Mouse (Mus musculus) midbrain, embryonic 14.5 days (tissue): ENCODE measurements around the gene Gm20388. TPM values are rescaled to one million over a fixed set of nuclear protein-coding genes. Genes with fewer than 3 reads are reported as not detected.

Source experiments
- ATAC-seq: fragments of 200-750 bp; cut with Nextera tagmentation; 2 replicates; pipeline ENCODE4 v1.8.0; 2017; ENCODE audit warnings: moderate number of reproducible peaks, moderate library complexity; ENCODE audit not compliant: low FRiP score, low TSS enrichment
- DNase-seq: peaks from one replicate; pipeline ENCODE4 v3.0.0-alpha.2; 2015
- H3K27ac ChIP-seq: fragments of 300-500 bp; sonication (generic); replicated peaks from 2 replicates; pipeline ENCODE4 v1.5.1; 2014; ENCODE audit warnings: mild to moderate bottlenecking, low read depth, low read length, moderate library complexity
- H3K27me3 ChIP-seq: fragments of 300-500 bp; sonication (generic); 2 replicates; pipeline ENCODE4 v1.6.1; 2014; ENCODE audit warnings: low read length, control low read depth, mixed read lengths; ENCODE audit not compliant: control insufficient read depth, insufficient read depth
- H3K36me3 ChIP-seq: fragments of 300-500 bp; sonication (generic); 2 replicates; pipeline ENCODE4 v1.6.1; 2014; ENCODE audit warnings: low read length, control low read depth; ENCODE audit not compliant: control insufficient read depth, insufficient read depth
- H3K4me1 ChIP-seq: fragments of 300-500 bp; sonication (generic); 2 replicates; pipeline ENCODE4 v1.6.1; 2014; ENCODE audit warnings: mild to moderate bottlenecking, antibody characterized with exemption, low read length, control low read depth; ENCODE audit not compliant: control insufficient read depth, insufficient read depth
- H3K4me2 ChIP-seq: fragments of 300-500 bp; sonication (generic); 2 replicates; pipeline ENCODE4 v1.6.1; 2014; ENCODE audit warnings: mild to moderate bottlenecking, low read length, moderate library complexity
- H3K4me3 ChIP-seq: fragments of 300-500 bp; sonication (generic); replicated peaks from 2 replicates; pipeline ENCODE4 v1.5.1; 2014; ENCODE audit warnings: low read depth, low read length
- H3K9ac ChIP-seq: fragments of 300-500 bp; sonication (generic); replicated peaks from 2 replicates; pipeline ENCODE4 v1.6.1; 2014; ENCODE audit warnings: mild to moderate bottlenecking, low read length, moderate library complexity
- H3K9me3 ChIP-seq: fragments of 300-500 bp; sonication (generic); 2 replicates; pipeline ENCODE4 v1.6.1; 2016; ENCODE audit warnings: low read length, control low read depth, mixed read lengths; ENCODE audit not compliant: control insufficient read depth
- WGBS: fragments of 180-500 bp; shearing (Covaris S2); extraction: QIAGEN DNeasy Blood & Tissue Kit; methylation state at CpG from one replicate; pipeline ENCODE4 v1.1.7; 2014; 5-methylcytosine and 5-hydroxymethylcytosine counted together
- polyA plus RNA-seq: library from polyadenylated mRNA; unstranded; fragments of >200 nt; fragmentation: Nextera tagmentation; extraction: Ambion mirVana; gene quantifications from 2 replicates; pipeline ENCODE4 v1.2.1, GENCODE M21; 2014

Gm20388 gene
- polyA plus RNA-seq, 1 experiment from 2014 or later = 4.1 TPM

GRCm38 (mm10) chr8:122390758-122391157, 2480.1 kb downstream of the Gm20388 start:
- Histone ChIP-seq H3K9me3 (no peaks in the 10 kb centered on the region), H3K4me3 (no peak overlapping the region), H3K4me1 (no peaks in the 10 kb centered on the region), H3K27me3 (no peaks in the 10 kb centered on the region), H3K36me3 (peaks cover 93% of the 10 kb centered on the region), H3K4me2 (no peak overlapping the region), H3K9ac (no peak overlapping the region), H3K27ac (no peak overlapping the region)
- ATAC-seq (no peak), DNase-seq (no peak)
- WGBS = 88% methylated on average over 3 of the region's 3 CpGs

GRCm38 (mm10) chr8:122393717-122394116, 2483.1 kb downstream of the Gm20388 start:
- no peak overlapping the region for H3K4me3 ChIP-seq
- no peak overlapping the region for H3K27ac ChIP-seq
- no peak for ATAC-seq
- no peaks in the 10 kb centered on the region for H3K27me3 ChIP-seq
- H3K36me3 ChIP-seq = peaks cover 88% of the 10 kb centered on the region
- no peaks in the 10 kb centered on the region for H3K9me3 ChIP-seq
- no peak overlapping the region for H3K9ac ChIP-seq
- no peaks in the 10 kb centered on the region for H3K4me1 ChIP-seq
- H3K4me2 ChIP-seq = no peak overlapping the region
- no peak for DNase-seq

GRCm38 (mm10) chr8:122395291-122395690, 2484.7 kb downstream of the Gm20388 start:
- H3K27ac ChIP-seq = no peak overlapping the region
- ATAC-seq (no peak), DNase-seq (no peak)
- no peak overlapping the region for H3K4me2 ChIP-seq
- H3K9ac ChIP-seq = no peak overlapping the region
- no peaks in the 10 kb centered on the region for H3K27me3 ChIP-seq
- WGBS = 92% methylated on average over 6 of the region's 6 CpGs
- no peak overlapping the region for H3K4me3 ChIP-seq
- H3K36me3 ChIP-seq = peaks cover 89% of the 10 kb centered on the region
- no peaks in the 10 kb centered on the region for H3K9me3 ChIP-seq
- no peaks in the 10 kb centered on the region for H3K4me1 ChIP-seq

- Histone ChIP-seq H3K4me2 (no peak overlapping the region), H3K27ac (no peak overlapping the region), H3K9me3 (no peaks in the 10 kb centered on the region), H3K4me1 (no peaks in the 10 kb centered on the region), H3K9ac (no peak overlapping the region), H3K4me3 (no peak overlapping the region), H3K36me3 (peaks cover 94% of the 10 kb centered on the region), H3K27me3 (no peaks in the 10 kb centered on the region)
- 96% methylated on average over 9 of the region's 9 CpGs for WGBS
- ATAC-seq (no peak), DNase-seq (no peak)
These were observed 2487.5 kb downstream of the Gm20388 start for GRCm38 (mm10) chr8:122398186-122398585.

GRCm38 (mm10) chr8:122405146-122405805, 2494.6 kb downstream of the Gm20388 start:
- no peaks in the 10 kb centered on the region for H3K27me3 ChIP-seq
- ATAC-seq = no peak
- H3K4me2 ChIP-seq = no peak overlapping the region
- no peak overlapping the region for H3K4me3 ChIP-seq
- WGBS = 95% methylated on average over 9 of the region's 9 CpGs
- H3K4me1 ChIP-seq = no peaks in the 10 kb centered on the region
- peaks cover 99% of the 10 kb centered on the region for H3K36me3 ChIP-seq
- H3K9ac ChIP-seq = no peak overlapping the region
- no peak for DNase-seq
- no peaks in the 10 kb centered on the region for H3K9me3 ChIP-seq
- no peak overlapping the region for H3K27ac ChIP-seq

- no peaks in the 10 kb centered on the region for H3K27me3 ChIP-seq
- H3K27ac ChIP-seq = no peak overlapping the region
- no peaks in the 10 kb centered on the region for H3K9me3 ChIP-seq
- no peaks in the 10 kb centered on the region for H3K4me1 ChIP-seq
- H3K4me2 ChIP-seq = no peak overlapping the region
- DNase-seq = no peak
- H3K9ac ChIP-seq = no peak overlapping the region
- 94% methylated on average over 7 of the region's 7 CpGs for WGBS
- no peak for ATAC-seq
- no peak overlapping the region for H3K4me3 ChIP-seq
- H3K36me3 ChIP-seq = peaks cover 99% of the 10 kb centered on the region
These were observed 2497.0 kb downstream of the Gm20388 start for GRCm38 (mm10) chr8:122407678-122408077.

- Histone ChIP-seq H3K4me3 (no peak overlapping the region), H3K4me1 (no peaks in the 10 kb centered on the region), H3K4me2 (no peak overlapping the region), H3K27me3 (no peaks in the 10 kb centered on the region), H3K36me3 (peaks cover 97% of the 10 kb centered on the region), H3K9me3 (no peaks in the 10 kb centered on the region), H3K27ac (no peak overlapping the region), H3K9ac (no peak overlapping the region)
- WGBS = 91% methylated on average over 9 of the region's 9 CpGs
- no peak for DNase-seq
- ATAC-seq = no peak
These were observed 2503.7 kb downstream of the Gm20388 start for GRCm38 (mm10) chr8:122414311-122414710.

- Histone ChIP-seq H3K27ac (no peak overlapping the region), H3K9ac (no peak overlapping the region), H3K4me2 (no peak overlapping the region), H3K4me3 (no peak overlapping the region), H3K4me1 (no peaks in the 10 kb centered on the region), H3K27me3 (no peaks in the 10 kb centered on the region), H3K9me3 (no peaks in the 10 kb centered on the region), H3K36me3 (peaks cover 85% of the 10 kb centered on the region)
- ATAC-seq (no peak), DNase-seq (no peak)
- WGBS = 90% methylated on average over 6 of the region's 6 CpGs
These were observed 2504.9 kb downstream of the Gm20388 start for GRCm38 (mm10) chr8:122415554-122415953.

- no peak overlapping the region for H3K4me3 ChIP-seq
- peaks cover 40% of the 10 kb centered on the region for H3K36me3 ChIP-seq
- no peak overlapping the region for H3K9ac ChIP-seq
- H3K4me2 ChIP-seq = no peak overlapping the region
- no peak overlapping the region for H3K27ac ChIP-seq
- no peak for DNase-seq
- WGBS = 66% methylated on average over 9 of the region's 9 CpGs
- ATAC-seq = no peak
- H3K9me3 ChIP-seq = no peaks in the 10 kb centered on the region
- no peaks in the 10 kb centered on the region for H3K27me3 ChIP-seq
- H3K4me1 ChIP-seq = no peaks in the 10 kb centered on the region
These were observed 2509.4 kb downstream of the Gm20388 start for GRCm38 (mm10) chr8:122419881-122420555.
